Mouse (Mus musculus) large intestine, adult 2 months (tissue): ENCODE results near the gene Gm20388. TPM values are rescaled to one million over a fixed set of nuclear protein-coding genes. Genes with fewer than 3 reads are reported as not detected.

ENCODE experiments used
- DNase-seq: peaks from one replicate; pipeline ENCODE4 v3.0.0-alpha.2; 2012; ENCODE audit warnings: low read depth, low spot score
- WGBS: fragments of 180-500 bp; shearing (Covaris S2); methylation state at CpG from one replicate; pipeline ENCODE4 v1.1.7; 2018; 5-methylcytosine and 5-hydroxymethylcytosine counted together
- polyA plus RNA-seq: library from polyadenylated mRNA; depleted of rRNA; stranded (reverse); fragments of >200 nt; gene quantifications from 2 replicates; pipeline ENCODE4 v1.2.3, GENCODE M21; 2012

The Gm20388 gene
- polyA plus RNA-seq, 1 experiment = 31.5 TPM

GRCm38 (mm10) chr8:122349357-122350297 is 2439.0 kb downstream of the Gm20388 start:
- no peak for DNase-seq
- WGBS = 58% methylated on average over 15 of the region's 15 CpGs

GRCm38 (mm10) chr8:122350309-122351089 is 2439.9 kb downstream of the Gm20388 start:
- no peak for DNase-seq
- 61% methylated on average over 11 of the region's 11 CpGs for WGBS

GRCm38 (mm10) chr8:122354157-122354556 is 2443.5 kb downstream of the Gm20388 start:
- WGBS = 66% methylated on average over 8 of the region's 8 CpGs

GRCm38 (mm10) chr8:122355642-122356606 is 2445.3 kb downstream of the Gm20388 start:
- 49% methylated on average over 9 of the region's 9 CpGs for WGBS

More at GRCm38 (mm10) chr8:122354157-122354556, 2443.5 kb downstream of the Gm20388 start:
- no peak for DNase-seq

GRCm38 (mm10) chr8:122357202-122357601 is 2446.6 kb downstream of the Gm20388 start:
- no peak for DNase-seq
- WGBS = 88% methylated on average over 11 of the region's 11 CpGs

More at GRCm38 (mm10) chr8:122355642-122356606, 2445.3 kb downstream of the Gm20388 start:
- no peak for DNase-seq

GRCm38 (mm10) chr8:122357641-122358040 is 2447.0 kb downstream of the Gm20388 start:
- no peak for DNase-seq
- WGBS = 88% methylated on average over 5 of the region's 5 CpGs

GRCm38 (mm10) chr8:122359111-122359775 is 2448.6 kb downstream of the Gm20388 start:
- WGBS = 82% methylated on average over 15 of the region's 15 CpGs
- no peak for DNase-seq

GRCm38 (mm10) chr8:122360696-122361416 is 2450.2 kb downstream of the Gm20388 start, which contains the start of gene Trhr2:
Gene Trhr2, minus strand, starts transcription at chr8:122360746.
- WGBS = 71% methylated on average over 7 of the region's 7 CpGs
- no peak for DNase-seq

- 38% methylated on average over 5 of the region's 5 CpGs for WGBS
- no peak for DNase-seq
Observed at GRCm38 (mm10) chr8:122362271-122362670, 2451.6 kb downstream of the Gm20388 start.

GRCm38 (mm10) chr8:122362967-122363366 is 2452.3 kb downstream of the Gm20388 start:
- 41% methylated on average over 8 of the region's 8 CpGs for WGBS

GRCm38 (mm10) chr8:122368494-122368893 is 2457.9 kb downstream of the Gm20388 start:
- no peak for DNase-seq
- WGBS = 75% methylated on average over 10 of the region's 10 CpGs

More at GRCm38 (mm10) chr8:122362967-122363366, 2452.3 kb downstream of the Gm20388 start:
- no peak for DNase-seq

GRCm38 (mm10) chr8:122369665-122370064 is 2459.0 kb downstream of the Gm20388 start:
- 12% methylated on average over 9 of the region's 9 CpGs for WGBS
- no peak for DNase-seq

GRCm38 (mm10) chr8:122371706-122372105 is 2461.1 kb downstream of the Gm20388 start:
- DNase-seq = no peak
- WGBS = 30% methylated on average over 6 of the region's 6 CpGs

- no peak for DNase-seq
- WGBS = 93% methylated on average over 7 of the region's 7 CpGs
Observed at GRCm38 (mm10) chr8:122375320-122375719, 2464.7 kb downstream of the Gm20388 start.

- 14% methylated on average over 13 of the region's 13 CpGs for WGBS
Observed at GRCm38 (mm10) chr8:122375751-122376364, 2465.2 kb downstream of the Gm20388 start.

GRCm38 (mm10) chr8:122376365-122377231 is 2466.0 kb downstream of the Gm20388 start, which contains the start of gene Zc3h18:
Gene Zc3h18, plus strand, starts transcription at chr8:122376609.
- under 1% methylated on average over 107 of the region's 107 CpGs for WGBS
- DNase-seq = peak; percentile 81

More at GRCm38 (mm10) chr8:122375751-122376364, 2465.2 kb downstream of the Gm20388 start:
- no peak for DNase-seq
